Mouse (Mus musculus): ENCODE measurements around the gene Rassf8. TPM values are rescaled to one million over a fixed set of nuclear protein-coding genes. Genes with fewer than 3 reads are reported as not detected.
A peak's percentile ranks its signal among the peaks of the same experiment; 100 is the strongest.

The Rassf8 gene
- polyA plus RNA-seq, 1 experiment, result 13.5 TPM

GRCm38 (mm10) chr6:145846948-145847347 is 100.4 kb downstream of the Rassf8 start:
- H3K4me1 ChIP-seq (ENCODE audit: control insufficient read depth, insufficient read depth, insufficient read length, low read length), result no peaks in the 10 kb centered on the region
- H3K27ac ChIP-seq (replicated peaks; ENCODE audit: low read depth, low read length), result no peak overlapping the region
- H3K4me3 ChIP-seq (ENCODE audit: insufficient read depth, low read depth, low read length), result no peak overlapping the region

DNA sequence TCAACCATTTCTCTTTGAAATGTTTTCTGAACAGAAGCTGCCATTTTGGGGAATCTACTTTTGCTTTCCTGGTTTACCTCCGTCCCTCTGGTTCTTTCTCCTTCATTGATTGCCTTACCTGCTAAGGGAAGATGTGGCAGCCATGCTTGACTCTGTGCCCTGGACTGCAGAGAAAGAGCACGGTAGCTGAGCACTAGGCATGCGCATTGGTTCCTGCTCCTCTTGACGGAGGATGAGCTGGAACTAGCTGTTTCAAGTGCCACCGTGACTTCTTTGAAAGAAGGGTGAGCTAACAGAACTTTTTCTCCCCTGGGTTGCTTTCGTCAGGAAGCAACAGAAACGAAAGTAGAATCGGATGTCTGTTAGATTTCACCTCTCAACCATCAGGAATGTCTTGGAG is 101.1 kb downstream of the Rassf8 start:
- H3K4me1 ChIP-seq (ENCODE audit: control insufficient read depth, insufficient read depth, insufficient read length, low read length), result no peaks in the 10 kb centered on the region
- no peak overlapping the region for H3K27ac ChIP-seq (replicated peaks; ENCODE audit: low read depth, low read length)
- no peak overlapping the region for H3K4me3 ChIP-seq (ENCODE audit: insufficient read depth, low read depth, low read length)

GRCm38 (mm10) chr6:145850789-145851188 is 104.2 kb downstream of the Rassf8 start:
- Histone ChIP-seq H3K27ac (replicated peaks; ENCODE audit: low read depth, low read length) (no peak overlapping the region), H3K4me3 (ENCODE audit: insufficient read depth, low read depth, low read length) (no peak overlapping the region), H3K4me1 (ENCODE audit: control insufficient read depth, insufficient read depth, insufficient read length, low read length) (no peaks in the 10 kb centered on the region; the same call in 1 of the 2 replicates)

DNA sequence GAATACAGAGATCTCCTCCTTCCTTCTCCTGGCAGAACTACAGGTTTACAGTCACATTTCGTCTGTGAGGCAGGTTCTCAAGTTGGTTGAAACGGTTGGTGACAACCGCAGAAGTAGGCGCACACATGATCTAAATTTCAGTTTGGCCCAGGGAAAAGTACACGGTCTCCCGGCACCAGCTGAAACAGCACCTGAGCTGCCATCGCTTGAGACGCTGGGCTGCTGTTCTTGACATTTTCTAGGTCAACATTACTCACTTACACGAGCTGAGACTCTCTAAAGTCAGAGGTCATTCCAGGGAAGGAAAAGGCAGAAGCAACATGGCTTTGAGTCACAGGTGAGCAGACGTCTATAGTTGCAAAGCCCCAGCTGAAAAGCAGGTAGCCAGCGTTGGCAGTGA is 105.4 kb downstream of the Rassf8 start:
- Histone ChIP-seq H3K4me3 (ENCODE audit: insufficient read depth, low read depth, low read length) (no peak overlapping the region), H3K4me1 (ENCODE audit: control insufficient read depth, insufficient read depth, insufficient read length, low read length) (no peaks in the 10 kb centered on the region; the same call in 1 of the 2 replicates), H3K27ac (replicated peaks; ENCODE audit: low read depth, low read length) (no peak overlapping the region)

DNA sequence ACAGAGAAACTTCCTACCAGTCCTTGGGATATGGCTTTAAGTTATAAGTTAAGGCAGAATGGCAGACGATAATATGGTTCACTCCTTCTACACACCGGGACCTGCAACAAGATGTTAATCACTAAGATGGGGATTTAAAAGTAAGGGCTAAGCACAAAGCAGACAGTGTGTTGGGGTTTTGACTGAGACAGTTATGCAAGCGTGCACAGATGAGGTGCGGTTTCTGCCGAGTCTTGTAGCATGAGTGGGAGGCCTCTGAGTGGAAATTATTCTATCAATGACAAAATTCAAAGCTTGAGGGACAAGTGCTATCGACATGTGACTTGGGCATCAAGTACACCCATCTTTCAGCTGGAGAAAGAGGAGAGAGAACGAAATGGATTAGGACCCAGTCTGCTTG is 106.2 kb downstream of the Rassf8 start:
- Histone ChIP-seq H3K4me1 (ENCODE audit: control insufficient read depth, insufficient read depth, insufficient read length, low read length) (peaks cover 4% of the 10 kb centered on the region; the same call in 1 of the 2 replicates), H3K27ac (replicated peaks; ENCODE audit: low read depth, low read length) (no peak overlapping the region), H3K4me3 (ENCODE audit: insufficient read depth, low read depth, low read length) (no peak overlapping the region)

- Histone ChIP-seq H3K4me3 (ENCODE audit: insufficient read depth, low read depth, low read length) (no peak overlapping the region), H3K27ac (replicated peaks; ENCODE audit: low read depth, low read length) (no peak overlapping the region), H3K4me1 (ENCODE audit: control insufficient read depth, insufficient read depth, insufficient read length, low read length) (peaks cover 4% of the 10 kb centered on the region; the same call in 1 of the 2 replicates)
Observed at GRCm38 (mm10) chr6:145853356-145854079, 107.0 kb downstream of the Rassf8 start.

DNA sequence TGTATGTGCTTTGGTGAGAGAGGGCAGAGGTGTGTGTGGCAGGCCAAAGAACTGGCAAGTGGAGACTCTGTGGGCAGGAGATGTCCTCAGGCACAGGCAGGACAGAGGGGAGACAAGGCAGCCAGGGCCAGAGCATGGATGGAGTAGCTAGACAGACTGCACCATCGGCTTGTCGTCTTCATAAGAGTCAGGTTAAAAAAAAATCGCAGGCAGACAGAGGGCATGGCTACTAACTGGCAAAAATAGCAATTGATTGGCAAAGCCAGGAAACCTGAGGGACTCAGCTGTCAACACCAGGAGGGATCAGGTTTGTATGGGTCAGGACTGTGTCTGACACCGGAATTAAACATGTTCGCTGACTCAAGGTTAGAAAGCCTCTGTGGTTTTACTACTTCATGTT is 108.2 kb downstream of the Rassf8 start:
- Histone ChIP-seq H3K4me3 (ENCODE audit: insufficient read depth, low read depth, low read length) (no peak overlapping the region), H3K4me1 (ENCODE audit: control insufficient read depth, insufficient read depth, insufficient read length, low read length) (peaks cover 4% of the 10 kb centered on the region; the same call in 1 of the 2 replicates), H3K27ac (replicated peaks; ENCODE audit: low read depth, low read length) (no peak overlapping the region)

DNA sequence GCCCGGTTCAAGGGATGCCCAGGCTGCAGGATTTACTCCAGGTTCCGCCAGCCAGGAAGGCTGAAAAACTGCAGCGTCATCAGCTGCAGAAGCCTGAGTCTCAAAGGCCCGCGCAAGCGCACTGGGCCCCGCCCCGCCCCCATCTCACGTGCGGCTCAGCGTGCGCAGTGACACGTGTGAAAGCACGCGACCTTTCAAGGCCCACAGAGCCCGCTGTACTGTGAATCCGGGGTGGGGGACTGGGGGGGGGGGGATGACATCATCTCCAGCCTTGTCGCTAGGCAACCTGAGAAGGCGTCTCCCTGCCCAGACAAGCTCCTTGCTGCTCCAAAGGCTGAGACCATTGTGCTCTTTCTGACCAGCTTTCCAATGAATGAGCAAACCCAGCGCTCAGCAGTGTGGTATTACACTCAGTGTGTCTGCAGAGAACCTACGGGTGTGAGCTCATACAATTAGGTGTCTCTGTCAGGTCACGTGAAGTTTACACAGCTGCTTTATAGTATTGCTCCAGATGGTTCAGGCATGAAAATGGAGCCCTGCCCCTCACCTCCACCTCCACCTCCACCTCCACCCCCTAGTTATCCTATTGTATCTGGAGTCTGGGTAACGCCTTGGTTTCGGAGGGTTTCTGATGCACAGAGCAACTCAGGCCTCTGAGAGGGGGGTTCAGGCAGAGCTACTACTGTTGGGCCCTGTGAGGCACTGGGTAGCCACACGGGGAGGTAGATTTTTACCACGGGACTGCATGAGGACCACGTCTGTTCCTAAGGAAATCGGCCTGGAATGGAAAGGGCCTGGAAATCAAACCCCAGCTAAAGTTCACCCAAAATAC is 109.4 kb downstream of the Rassf8 start:
- Histone ChIP-seq H3K4me1 (ENCODE audit: control insufficient read depth, insufficient read depth, insufficient read length, low read length) (peaks cover 4% of the 10 kb centered on the region; the same call in 1 of the 2 replicates), H3K4me3 (ENCODE audit: insufficient read depth, low read depth, low read length) (no peak overlapping the region), H3K27ac (replicated peaks; ENCODE audit: low read depth, low read length) (0 out of 2 replicates have a peak overlapping the region, but pooled peaks have one; percentile 11)

GRCm38 (mm10) chr6:145857428-145857827 is 110.9 kb downstream of the Rassf8 start:
- Histone ChIP-seq H3K4me3 (ENCODE audit: insufficient read depth, low read depth, low read length) (no peak overlapping the region), H3K27ac (replicated peaks; ENCODE audit: low read depth, low read length) (peak overlapping the region; percentile 56), H3K4me1 (ENCODE audit: control insufficient read depth, insufficient read depth, insufficient read length, low read length) (peaks cover 4% of the 10 kb centered on the region; the same call in 1 of the 2 replicates)

DNA sequence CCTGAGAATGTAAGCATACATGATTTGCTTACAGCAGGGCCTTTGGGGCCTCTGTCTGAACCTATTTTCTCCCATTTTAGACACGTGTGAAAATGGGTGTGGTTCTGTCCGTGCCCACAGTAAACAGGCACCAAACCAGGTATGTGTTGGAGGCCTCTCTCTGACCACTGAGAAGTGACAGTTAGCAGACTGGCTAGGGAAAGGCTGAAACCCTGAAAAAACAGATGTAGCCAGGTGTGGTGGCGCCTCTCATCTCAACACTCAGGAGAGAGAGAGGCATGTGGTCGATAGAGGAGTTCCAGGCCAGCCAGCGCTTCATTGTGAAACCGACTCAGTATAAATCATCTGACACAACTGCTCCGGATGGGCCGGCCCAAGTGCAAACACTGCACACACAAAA is 111.9 kb downstream of the Rassf8 start:
- Histone ChIP-seq H3K4me1 (ENCODE audit: control insufficient read depth, insufficient read depth, insufficient read length, low read length) (peaks cover 4% of the 10 kb centered on the region; the same call in 1 of the 2 replicates), H3K27ac (replicated peaks; ENCODE audit: low read depth, low read length) (no peak overlapping the region), H3K4me3 (ENCODE audit: insufficient read depth, low read depth, low read length) (no peak overlapping the region)

DNA sequence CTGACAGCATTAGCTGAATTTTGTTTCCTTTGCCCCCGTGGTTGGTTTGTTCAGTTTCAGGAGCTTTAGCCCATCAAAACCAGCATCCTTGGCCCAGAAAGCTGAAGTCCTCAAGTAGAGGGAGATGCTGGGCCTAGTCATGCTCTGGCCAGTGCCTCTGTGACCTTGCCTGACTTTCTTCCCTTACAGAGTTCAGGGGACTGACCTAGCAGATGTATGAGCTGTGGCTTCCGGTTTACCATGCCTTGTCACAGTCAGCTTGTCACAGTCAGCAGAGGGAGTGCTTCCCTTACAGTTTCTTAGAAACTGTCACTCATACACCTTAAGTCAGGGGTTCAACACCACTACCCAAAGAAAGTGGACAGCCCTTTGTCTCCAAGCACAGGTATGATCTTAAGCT is 113.8 kb downstream of the Rassf8 start:
- no peak overlapping the region for H3K4me3 ChIP-seq (ENCODE audit: insufficient read depth, low read depth, low read length)
- H3K27ac ChIP-seq (replicated peaks; ENCODE audit: low read depth, low read length), result peak overlapping the region; percentile 23
- H3K4me1 ChIP-seq (ENCODE audit: control insufficient read depth, insufficient read depth, insufficient read length, low read length), result peaks cover 4% of the 10 kb centered on the region; the same call in 1 of the 2 replicates

DNA sequence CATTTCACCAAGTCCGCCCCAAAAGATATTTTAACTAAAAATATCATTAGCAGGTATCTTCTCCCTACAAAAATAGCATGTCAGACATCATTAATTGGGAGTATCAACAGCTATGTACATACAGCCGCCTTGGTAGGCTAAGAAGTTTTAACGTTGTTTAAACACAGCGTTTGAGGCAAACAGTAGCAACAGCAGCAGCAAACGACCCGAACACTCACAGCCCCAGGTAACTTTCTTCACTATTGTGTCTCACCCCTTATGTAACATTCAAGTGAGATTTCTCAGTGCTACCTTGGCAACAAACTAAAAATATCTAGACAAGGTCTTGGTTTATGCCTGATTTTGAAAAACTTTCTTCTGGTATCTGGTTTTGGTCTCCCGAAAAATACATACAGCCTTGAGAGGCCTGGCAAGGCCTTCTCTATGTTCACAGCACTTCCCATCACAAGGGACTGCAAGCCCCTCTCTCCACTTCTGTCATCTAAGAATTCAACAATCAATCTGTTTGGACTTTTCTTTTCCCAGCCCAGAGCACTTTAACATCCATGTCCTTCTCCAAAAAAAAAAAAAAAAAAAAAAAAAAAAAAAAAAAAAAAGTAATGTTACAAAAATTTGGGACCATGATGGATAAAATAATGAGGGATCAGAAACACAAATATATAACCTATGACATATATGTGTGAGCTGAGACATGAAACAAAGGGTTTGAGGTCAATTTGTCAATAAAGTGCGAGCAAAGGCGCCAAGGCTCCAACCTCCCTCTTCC is 115.1 kb downstream of the Rassf8 start:
- Histone ChIP-seq H3K4me3 (ENCODE audit: insufficient read depth, low read depth, low read length) (peak overlapping the region; percentile 94; the same call in 1 of the 2 replicates), H3K4me1 (ENCODE audit: control insufficient read depth, insufficient read depth, insufficient read length, low read length) (peaks cover 4% of the 10 kb centered on the region; the same call in 1 of the 2 replicates), H3K27ac (replicated peaks; ENCODE audit: low read depth, low read length) (no peak overlapping the region)

DNA sequence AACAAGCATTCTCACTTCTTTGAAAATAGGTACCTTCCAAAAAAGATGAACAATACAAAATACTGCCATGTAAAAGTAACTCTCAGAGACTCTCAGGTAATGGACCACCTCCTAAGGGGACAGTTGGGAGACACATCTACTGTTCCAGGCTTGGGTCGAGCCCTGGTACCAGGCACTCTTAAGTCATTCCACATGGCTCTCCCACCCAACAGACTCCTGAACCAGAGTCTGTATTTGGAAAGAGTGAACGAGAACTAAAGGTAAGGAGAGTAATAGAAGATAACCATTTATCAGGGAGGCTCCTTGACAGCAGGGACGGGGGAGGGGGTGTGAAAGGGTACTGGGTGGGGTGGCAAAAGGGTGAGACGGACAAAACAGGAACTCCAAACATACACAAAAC is 115.8 kb downstream of the Rassf8 start:
- Histone ChIP-seq H3K4me1 (ENCODE audit: control insufficient read depth, insufficient read depth, insufficient read length, low read length) (peaks cover 2% of the 10 kb centered on the region; the same call in 1 of the 2 replicates), H3K27ac (replicated peaks; ENCODE audit: low read depth, low read length) (0 out of 2 replicates have a peak overlapping the region, but pooled peaks have one; percentile 51), H3K4me3 (ENCODE audit: insufficient read depth, low read depth, low read length) (peak overlapping the region; percentile 94)

DNA sequence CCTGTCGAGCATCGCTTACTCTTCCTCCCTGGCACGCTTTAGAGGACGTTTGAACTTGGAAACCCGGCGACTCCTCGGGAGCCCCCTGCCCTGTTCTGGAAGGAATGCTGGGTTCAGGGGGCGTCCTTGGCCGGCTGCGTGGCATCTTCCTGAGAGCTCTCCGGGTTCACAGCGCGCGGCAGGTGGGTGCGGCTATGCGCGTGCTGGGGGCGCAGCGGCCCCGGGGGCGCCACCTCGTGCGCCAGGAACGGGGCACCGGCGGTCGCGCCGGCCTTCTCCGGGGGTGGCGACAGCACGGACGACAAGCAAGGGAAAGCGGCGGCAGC is 116.2 kb downstream of the Rassf8 start:
- Histone ChIP-seq H3K4me1 (ENCODE audit: control insufficient read depth, insufficient read depth, insufficient read length, low read length) (no peaks in the 10 kb centered on the region), H3K4me3 (ENCODE audit: insufficient read depth, low read depth, low read length) (peak overlapping the region; percentile 94), H3K27ac (replicated peaks; ENCODE audit: low read depth, low read length) (peak overlapping the region; percentile 51; the same call in 1 of the 2 replicates)

Data from brown adipose tissue, adult 24 weeks (tissue).